30 mouse cellular contexts compared by ENCODE assay signal in genomic region chr16:9132778-9133177, GRCm38 (mm10).
DNase-seq lines count a peak whose midpoint lies in the region; ATAC-seq and TF ChIP-seq lines count a peak whose summit lies in the region.
"Had no signal": no experiment of that assay in that cellular context is flagged by ENCODE, and none has a peak within 500 bp of the region (broad histone marks: within the 10 kb centered on the region; RNA-seq: fewer than 3 reads in every experiment).

No protein-coding gene starts in this region.

- no peak for DNase-seq in liver, embryonic 13.5 days
- DNase-seq in liver (no peak), MEL-GATA-1-ER (ENCODE audit: extremely low read depth, low read depth) (peak; percentile 34)
- DNase-seq in thymus, postnatal 25 days, result no peak
- DNase-seq in stomach, postnatal 0 days (ENCODE audit: low spot score), result no peak
- DNase-seq in gastrocnemius, postnatal 10 days, result no peak
- DNase-seq: adrenal gland, postnatal 25 days; B cell, adult 2 months; cerebellum, adult 18-20 months; cerebellum, postnatal 10 days; forebrain, postnatal 0 days; gastrocnemius, postnatal 14 days; kidney, adult 9 months; kidney, postnatal 10 days; layer of hippocampus, adult 9-11 months; lung, postnatal 14 days; right cerebral cortex, adult 18-20 months; spleen, adult 18-20 months; thymus, adult 18-20 months; thymus, postnatal 4 days had no signal

- peak; percentile 39; the same call in 1 of the 2 replicates for ATAC-seq in liver, embryonic 13.5 days (ENCODE audit: low read depth)
- ATAC-seq in stomach, postnatal 0 days (ENCODE audit: low FRiP score, low TSS enrichment), result no peak
- ATAC-seq: forebrain, postnatal 0 days; intestine, postnatal 0 days; midbrain, embryonic 15.5 days; Patski had no signal

- no peak for TF ChIP-seq CTCF in ES-Bruce4 (IDR thresholded peaks at IDR 0.05; ENCODE audit: low read depth, low read length)
- no peak for TF ChIP-seq CTCF in stomach, postnatal 0 days (IDR thresholded peaks at IDR 0.05; ENCODE audit: low read depth)

- H3K27me3 ChIP-seq in liver, embryonic 13.5 days, result no peaks in the 10 kb centered on the region
- H3K27me3 ChIP-seq in ES-Bruce4 (ENCODE audit: control insufficient read depth, insufficient read depth, low read length, poor library complexity, severe bottlenecking), result no peaks in the 10 kb centered on the region
- no peaks in the 10 kb centered on the region for H3K27me3 ChIP-seq in stomach, postnatal 0 days (ENCODE audit: control insufficient read depth, insufficient read depth, low read length)
- H3K27me3 ChIP-seq: heart, embryonic 12.5 days; midbrain, embryonic 15.5 days; neural tube, embryonic 15.5 days; Patski had no signal

- H3K27ac ChIP-seq in liver, embryonic 13.5 days, result no peak overlapping the region
- H3K27ac ChIP-seq in ES-Bruce4 (ENCODE audit: insufficient read depth, low read length), result peak overlapping the region; percentile 84
- H3K27ac ChIP-seq in stomach, postnatal 0 days (replicated peaks), result no peak overlapping the region
- H3K27ac ChIP-seq: hindbrain, embryonic 14.5 days; midbrain, embryonic 10.5 days; midbrain, embryonic 15.5 days; neural tube, embryonic 15.5 days had no signal

- TF ChIP-seq EP300 in ES-Bruce4 (IDR thresholded peaks at IDR 0.05; ENCODE audit: insufficient read depth, low read depth, low read length), result no peak
- no peak for TF ChIP-seq EP300 in stomach, postnatal 0 days (optimal IDR thresholded peaks at IDR 0.05)

- peaks cover 11% of the 10 kb centered on the region; the same call in 1 of the 2 replicates for H3K4me1 ChIP-seq in liver, embryonic 13.5 days (replicated peaks)
- H3K4me1 ChIP-seq in ES-Bruce4 (ENCODE audit: control insufficient read depth, insufficient read depth, low read length), result no peaks in the 10 kb centered on the region
- H3K4me1 ChIP-seq in stomach, postnatal 0 days (replicated peaks; ENCODE audit: control insufficient read depth, insufficient read depth), result no peaks in the 10 kb centered on the region
- H3K4me1 ChIP-seq: heart, embryonic 12.5 days; midbrain, embryonic 15.5 days; neural tube, embryonic 15.5 days had no signal

- no peak overlapping the region for H3K4me2 ChIP-seq in liver, embryonic 13.5 days
- no peak overlapping the region for H3K4me2 ChIP-seq in stomach, postnatal 0 days (replicated peaks; ENCODE audit: low read depth)
- H3K4me2 ChIP-seq: heart, embryonic 12.5 days; hindbrain, embryonic 14.5 days; lung, embryonic 14.5 days; midbrain, embryonic 15.5 days; neural tube, embryonic 15.5 days had no signal

- TF ChIP-seq POLR2A in ES-Bruce4 (IDR thresholded peaks at IDR 0.05; ENCODE audit: insufficient read depth, low read length), result no peak

- H3K36me3 ChIP-seq in liver, embryonic 13.5 days, result no peaks in the 10 kb centered on the region
- no peaks in the 10 kb centered on the region for H3K36me3 ChIP-seq in ES-Bruce4 (ENCODE audit: control insufficient read depth, insufficient read depth, low read length, poor library complexity, severe bottlenecking)
- H3K36me3 ChIP-seq in stomach, postnatal 0 days (ENCODE audit: control insufficient read depth, insufficient read depth, low read length), result no peaks in the 10 kb centered on the region
- H3K36me3 ChIP-seq: heart, embryonic 12.5 days; midbrain, embryonic 10.5 days; midbrain, embryonic 15.5 days; neural tube, embryonic 15.5 days had no signal

- H3K9ac ChIP-seq in liver, embryonic 13.5 days, result no peak overlapping the region
- H3K9ac ChIP-seq in ES-Bruce4 (ENCODE audit: low read depth, poor library complexity, severe bottlenecking), result no peak overlapping the region
- H3K9ac ChIP-seq in stomach, postnatal 0 days (ENCODE audit: low read length), result no peak overlapping the region
- H3K9ac ChIP-seq: forebrain, postnatal 0 days; heart, embryonic 12.5 days; hindbrain, embryonic 14.5 days; lung, embryonic 14.5 days; midbrain, embryonic 15.5 days; neural tube, embryonic 15.5 days had no signal

- H3K4me3 ChIP-seq in liver, embryonic 13.5 days (replicated peaks), result no peak overlapping the region
- no peak overlapping the region for H3K4me3 ChIP-seq in ES-Bruce4 (ENCODE audit: low read depth, low read length)
- no peak overlapping the region for H3K4me3 ChIP-seq in stomach, postnatal 0 days (ENCODE audit: low read depth, low read length)
- H3K4me3 ChIP-seq: erythroblast, embryonic 14.5 days; heart, embryonic 12.5 days; midbrain, embryonic 10.5 days; midbrain, embryonic 15.5 days; neural tube, embryonic 15.5 days had no signal

- no peaks in the 10 kb centered on the region for H3K9me3 ChIP-seq in liver, embryonic 13.5 days (replicated peaks)
- peaks cover 28% of the 10 kb centered on the region for H3K9me3 ChIP-seq in ES-Bruce4 (replicated peaks; ENCODE audit: control insufficient read depth, insufficient read depth, low read length, poor library complexity, severe bottlenecking)
- H3K9me3 ChIP-seq in stomach, postnatal 0 days (ENCODE audit: control insufficient read depth, low read length), result no peaks in the 10 kb centered on the region
- H3K9me3 ChIP-seq: heart, embryonic 12.5 days; midbrain, embryonic 10.5 days; midbrain, embryonic 15.5 days; neural tube, embryonic 15.5 days had no signal
